Mouse (Mus musculus) E14TG2a.4 (cell line): ENCODE results near the gene Dgkb.

Experiments used
- CTCF ChIP-seq: conservative IDR thresholded peaks from 2 replicates; pipeline ENCODE4 v1.5.1; 2014; ENCODE audit warnings: low read length
- NANOG ChIP-seq: IDR thresholded peaks from 2 replicates; pipeline ENCODE4 v1.6.1; 2014; ENCODE audit warnings: borderline replicate concordance, low read length, mixed read lengths
- POU5F1 ChIP-seq: IDR thresholded peaks from 2 replicates; pipeline ENCODE4 v1.6.1; 2014; ENCODE audit warnings: low read length, borderline replicate concordance

DNA sequence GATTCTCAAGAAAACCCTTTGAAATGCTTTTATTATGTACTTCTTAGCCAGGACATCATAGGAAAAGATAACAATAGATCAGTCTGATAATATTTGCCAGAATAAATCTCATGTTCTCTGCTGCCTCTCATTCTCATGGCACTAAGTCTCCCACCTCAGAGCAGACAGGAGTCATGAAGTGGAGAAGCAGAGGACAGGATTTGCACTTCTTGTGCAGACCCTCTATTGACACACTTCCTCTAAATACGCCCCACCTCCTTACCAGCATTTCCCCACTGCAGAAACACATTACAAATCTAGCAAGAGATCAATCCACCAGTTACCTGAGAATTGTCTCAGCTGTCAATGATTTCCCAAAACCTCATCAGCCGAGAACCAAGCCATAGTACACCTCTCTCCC is 42.9 kb upstream of the Dgkb start:
- no peak for TF ChIP-seq CTCF
- no peak for TF ChIP-seq NANOG
- TF ChIP-seq POU5F1, result no peak
